Mouse (Mus musculus): Measurements from ENCODE around the gene Gng7. TPM values are rescaled to one million over a fixed set of nuclear protein-coding genes. Genes with fewer than 3 reads are reported as not detected.
A peak's percentile ranks its signal among the peaks of the same experiment; 100 is the strongest.

Gene Gng7
- polyA plus RNA-seq, 1 experiment from 2014 or later, result 1.2 TPM

GRCm38 (mm10) chr10:81041458-81042175 lies 26.9 kb upstream of the Gng7 start:
- Histone ChIP-seq H3K36me3 (ENCODE audit: control insufficient read depth, insufficient read depth) (peaks cover 39% of the 10 kb centered on the region), H3K9me3 (ENCODE audit: control insufficient read depth) (no peaks in the 10 kb centered on the region), H3K27ac (ENCODE audit: low read depth, low read length) (no peak overlapping the region), H3K4me3 (ENCODE audit: low read depth, low read length) (no peak overlapping the region), H3K27me3 (replicated peaks; ENCODE audit: control insufficient read depth, insufficient read depth, low read length) (no peaks in the 10 kb centered on the region), H3K4me2 (replicated peaks; ENCODE audit: low read depth) (no peak overlapping the region), H3K9ac (ENCODE audit: low read depth, low read length) (no peak overlapping the region), H3K4me1 (replicated peaks; ENCODE audit: control insufficient read depth, insufficient read depth, low read length) (no peaks in the 10 kb centered on the region)
- ATAC-seq, result no peak
- TF ChIP-seq CTCF (IDR thresholded peaks at IDR 0.05; ENCODE audit: low read depth), result peak; percentile 90
- 31% methylated on average over 13 of the region's 13 CpGs for WGBS

GRCm38 (mm10) chr10:81036988-81037580 lies 22.3 kb upstream of the Gng7 start, which contains the start of gene Slc39a3:
TSS of gene Slc39a3 (minus strand) at chr10:81037426.
- 0 out of 2 replicates have a peak, but pooled peaks have one; percentile 5 for TF ChIP-seq CTCF (IDR thresholded peaks at IDR 0.05; ENCODE audit: low read depth)
- WGBS, result under 1% methylated on average over 35 of the region's 35 CpGs
- Histone ChIP-seq H3K9ac (ENCODE audit: low read depth, low read length) (peak within 1 kb of the TSS; percentile 63), H3K4me1 (replicated peaks; ENCODE audit: control insufficient read depth, insufficient read depth, low read length) (no peaks in the 10 kb centered on the region), H3K4me3 (ENCODE audit: low read depth, low read length) (peak within 1 kb of the TSS; percentile 73), H3K27me3 (replicated peaks; ENCODE audit: control insufficient read depth, insufficient read depth, low read length) (no peaks in the 10 kb centered on the region), H3K27ac (ENCODE audit: low read depth, low read length) (no peak within 1 kb of the TSS), H3K4me2 (replicated peaks; ENCODE audit: low read depth) (peak within 1 kb of the TSS; percentile 76), H3K36me3 (ENCODE audit: control insufficient read depth, insufficient read depth) (peaks cover 17% of the 10 kb centered on the region; the same call in 1 of the 2 replicates), H3K9me3 (ENCODE audit: control insufficient read depth) (no peaks in the 10 kb centered on the region)
- peak; percentile 96 for ATAC-seq

- Histone ChIP-seq H3K9ac (ENCODE audit: low read depth, low read length) (no peak overlapping the region), H3K27me3 (replicated peaks; ENCODE audit: control insufficient read depth, insufficient read depth, low read length) (no peaks in the 10 kb centered on the region), H3K36me3 (ENCODE audit: control insufficient read depth, insufficient read depth) (peaks cover 26% of the 10 kb centered on the region; the same call in 1 of the 2 replicates), H3K27ac (ENCODE audit: low read depth, low read length) (no peak overlapping the region), H3K9me3 (ENCODE audit: control insufficient read depth) (no peaks in the 10 kb centered on the region), H3K4me2 (replicated peaks; ENCODE audit: low read depth) (peak overlapping the region; percentile 76; the same call in 1 of the 2 replicates), H3K4me1 (replicated peaks; ENCODE audit: control insufficient read depth, insufficient read depth, low read length) (no peaks in the 10 kb centered on the region), H3K4me3 (ENCODE audit: low read depth, low read length) (no peak overlapping the region)
- TF ChIP-seq CTCF (IDR thresholded peaks at IDR 0.05; ENCODE audit: low read depth), result peak; percentile 55
- 72% methylated on average over 7 of the region's 7 CpGs for WGBS
- ATAC-seq, result no peak
These were observed 21.5 kb upstream of the Gng7 start for GRCm38 (mm10) chr10:81036251-81036650.

GRCm38 (mm10) chr10:81033586-81033985 lies 18.8 kb upstream of the Gng7 start:
- H3K27ac ChIP-seq (ENCODE audit: low read depth, low read length), result no peak overlapping the region
- H3K9me3 ChIP-seq (ENCODE audit: control insufficient read depth), result no peaks in the 10 kb centered on the region
- no peaks in the 10 kb centered on the region for H3K4me1 ChIP-seq (replicated peaks; ENCODE audit: control insufficient read depth, insufficient read depth, low read length)
- 87% methylated on average over 10 of the region's 10 CpGs for WGBS
- peaks cover 38% of the 10 kb centered on the region for H3K36me3 ChIP-seq (ENCODE audit: control insufficient read depth, insufficient read depth)
- no peaks in the 10 kb centered on the region for H3K27me3 ChIP-seq (replicated peaks; ENCODE audit: control insufficient read depth, insufficient read depth, low read length)
- no peak for ATAC-seq
- no peak overlapping the region for H3K9ac ChIP-seq (ENCODE audit: low read depth, low read length)
- no peak overlapping the region for H3K4me3 ChIP-seq (ENCODE audit: low read depth, low read length)
- no peak for TF ChIP-seq CTCF (IDR thresholded peaks at IDR 0.05; ENCODE audit: low read depth)
- no peak overlapping the region for H3K4me2 ChIP-seq (replicated peaks; ENCODE audit: low read depth)

- Histone ChIP-seq H3K9ac (ENCODE audit: low read depth, low read length) (no peak overlapping the region), H3K4me1 (replicated peaks; ENCODE audit: control insufficient read depth, insufficient read depth, low read length) (no peaks in the 10 kb centered on the region), H3K27ac (ENCODE audit: low read depth, low read length) (no peak overlapping the region), H3K9me3 (ENCODE audit: control insufficient read depth) (no peaks in the 10 kb centered on the region), H3K36me3 (ENCODE audit: control insufficient read depth, insufficient read depth) (peaks cover 38% of the 10 kb centered on the region), H3K4me3 (ENCODE audit: low read depth, low read length) (no peak overlapping the region), H3K4me2 (replicated peaks; ENCODE audit: low read depth) (no peak overlapping the region), H3K27me3 (replicated peaks; ENCODE audit: control insufficient read depth, insufficient read depth, low read length) (peaks cover 22% of the 10 kb centered on the region)
- TF ChIP-seq CTCF (IDR thresholded peaks at IDR 0.05; ENCODE audit: low read depth), result no peak
- 66% methylated on average over 10 of the region's 10 CpGs for WGBS
- ATAC-seq, result no peak
These were observed 14.3 kb upstream of the Gng7 start for GRCm38 (mm10) chr10:81029031-81029430.

- Histone ChIP-seq H3K4me2 (replicated peaks; ENCODE audit: low read depth) (no peak overlapping the region), H3K4me1 (replicated peaks; ENCODE audit: control insufficient read depth, insufficient read depth, low read length) (no peaks in the 10 kb centered on the region), H3K27me3 (replicated peaks; ENCODE audit: control insufficient read depth, insufficient read depth, low read length) (peaks cover 22% of the 10 kb centered on the region), H3K27ac (ENCODE audit: low read depth, low read length) (no peak overlapping the region), H3K4me3 (ENCODE audit: low read depth, low read length) (no peak overlapping the region), H3K36me3 (ENCODE audit: control insufficient read depth, insufficient read depth) (peaks cover 32% of the 10 kb centered on the region), H3K9ac (ENCODE audit: low read depth, low read length) (no peak overlapping the region), H3K9me3 (ENCODE audit: control insufficient read depth) (no peaks in the 10 kb centered on the region)
- no peak for TF ChIP-seq CTCF (IDR thresholded peaks at IDR 0.05; ENCODE audit: low read depth)
- ATAC-seq, result no peak
These were observed 13.5 kb upstream of the Gng7 start for GRCm38 (mm10) chr10:81028219-81028618.
